8 mouse cellular contexts compared by ENCODE assay signal in genomic region chr1:171251594-171252324, GRCm38 (mm10). TPM values are rescaled to one million over a fixed set of nuclear protein-coding genes. Genes with fewer than 3 reads are reported as not detected.
DNase-seq lines count a peak whose midpoint lies in the region; ATAC-seq lines count a peak whose summit lies in the region.

No protein-coding gene starts in this region.

- no peak for DNase-seq in lung, adult 18-20 months
- peak; percentile 74 for DNase-seq in embryonic facial prominence, embryonic 11.5 days (ENCODE audit: low spot score)
- DNase-seq in hindbrain, embryonic 14.5 days (ENCODE audit: low spot score): no peak
- DNase-seq in mesoderm, embryonic 11.5 days (ENCODE audit: low read depth, low spot score): peak; percentile 34
- DNase-seq in thymus, postnatal 10 days (ENCODE audit: low spot score in 2 of 2): no peak
- DNase-seq in frontal cortex, postnatal 25 days (ENCODE audit: low spot score in 2 of 2): no peak

- no peaks in the 10 kb centered on the region for H3K36me3 ChIP-seq in lung, embryonic 15.5 days
- H3K36me3 ChIP-seq in embryonic facial prominence, embryonic 11.5 days (replicated peaks; ENCODE audit: control insufficient read depth, insufficient read depth, low read depth, low read length): no peaks in the 10 kb centered on the region; the same call in 1 of the 2 replicates
- H3K36me3 ChIP-seq in hindbrain, embryonic 14.5 days (replicated peaks; ENCODE audit: control insufficient read depth, insufficient read depth): no peaks in the 10 kb centered on the region

- 0 out of 2 replicates have a peak, but pooled peaks cover 4% of the 10 kb centered on the region for H3K27me3 ChIP-seq in lung, embryonic 15.5 days
- H3K27me3 ChIP-seq in embryonic facial prominence, embryonic 11.5 days (ENCODE audit: control insufficient read depth, insufficient read depth, low read length): no peaks in the 10 kb centered on the region
- no peaks in the 10 kb centered on the region for H3K27me3 ChIP-seq in hindbrain, embryonic 14.5 days (ENCODE audit: control insufficient read depth, insufficient read depth, low read length)

- H3K27ac ChIP-seq in lung, embryonic 15.5 days: peak overlapping the region; percentile 96
- H3K27ac ChIP-seq in embryonic facial prominence, embryonic 11.5 days (replicated peaks; ENCODE audit: low read depth, low read length): peak overlapping the region; percentile 77
- 0 out of 2 replicates have a peak overlapping the region, but pooled peaks have one; percentile 29 for H3K27ac ChIP-seq in hindbrain, embryonic 14.5 days

- H3K9me3 ChIP-seq in lung, embryonic 15.5 days: no peaks in the 10 kb centered on the region
- no peaks in the 10 kb centered on the region for H3K9me3 ChIP-seq in embryonic facial prominence, embryonic 11.5 days (replicated peaks; ENCODE audit: control insufficient read depth, low read length)
- no peaks in the 10 kb centered on the region for H3K9me3 ChIP-seq in hindbrain, embryonic 14.5 days (ENCODE audit: control insufficient read depth, low read length)

- 10% methylated on average over 13 of the region's 13 CpGs for WGBS in lung, embryonic 15.5 days
- WGBS in embryonic facial prominence, embryonic 11.5 days: 5% methylated on average over 13 of the region's 13 CpGs
- 4% methylated on average over 13 of the region's 13 CpGs for whole genome bisulfite sequencing in hindbrain, embryonic 14.5 days

- H3K4me3 ChIP-seq in lung, embryonic 15.5 days: peak overlapping the region; percentile 33
- H3K4me3 ChIP-seq in embryonic facial prominence, embryonic 11.5 days (ENCODE audit: low read depth, low read length): peak overlapping the region; percentile 34
- H3K4me3 ChIP-seq in hindbrain, embryonic 14.5 days (replicated peaks; ENCODE audit: low read length): peak overlapping the region; percentile 25

- peak; percentile 11; the same call in 1 of the 2 replicates for ATAC-seq in lung, embryonic 15.5 days (ENCODE audit: borderline replicate concordance, extremely low read depth, low FRiP score, low TSS enrichment)
- peak; percentile 49 for ATAC-seq in embryonic facial prominence, embryonic 11.5 days (replicated peaks; ENCODE audit: insufficient number of reproducible peaks, low FRiP score, low TSS enrichment, low read depth)
- ATAC-seq in hindbrain, embryonic 14.5 days (ENCODE audit: low FRiP score): no peak
- ATAC-seq in granulocyte monocyte progenitor cell, adult 5-6 weeks (replicated peaks; ENCODE audit: poor library complexity, severe bottlenecking): no peak

- peak overlapping the region; percentile 63 for H3K4me2 ChIP-seq in lung, embryonic 15.5 days
- peak overlapping the region; percentile 79 for H3K4me2 ChIP-seq in embryonic facial prominence, embryonic 11.5 days (ENCODE audit: low read depth, low read length)
- peak overlapping the region; percentile 49 for H3K4me2 ChIP-seq in hindbrain, embryonic 14.5 days (replicated peaks)

- peak overlapping the region; percentile 29 for H3K9ac ChIP-seq in lung, embryonic 15.5 days
- peak overlapping the region; percentile 60 for H3K9ac ChIP-seq in embryonic facial prominence, embryonic 11.5 days (replicated peaks; ENCODE audit: low read length)
- H3K9ac ChIP-seq in hindbrain, embryonic 14.5 days: peak overlapping the region; percentile 21

- peaks cover 52% of the 10 kb centered on the region for H3K4me1 ChIP-seq in lung, embryonic 15.5 days
- H3K4me1 ChIP-seq in embryonic facial prominence, embryonic 11.5 days (ENCODE audit: control insufficient read depth, insufficient read depth, low read length): peaks cover 12% of the 10 kb centered on the region
- peaks cover 34% of the 10 kb centered on the region for H3K4me1 ChIP-seq in hindbrain, embryonic 14.5 days (replicated peaks; ENCODE audit: control insufficient read depth, insufficient read depth, low read length)

RNA-seq across cellular contexts. Expression of gene Ndufs2, which starts 0.6 kb away (rescaled TPM):
- polyA plus RNA-seq in lung, embryonic 15.5 days (2015; fragmentation: Nextera tagmentation; extraction: Ambion mirVana): 241 and 266 TPM in 2 replicates
- polyA plus RNA-seq in embryonic facial prominence, embryonic 11.5 days (2014; fragmentation: Nextera tagmentation; extraction: Ambion mirVana): 266 and 272 TPM in 2 replicates
- 218 and 247 TPM in 2 replicates for polyA plus RNA-seq in hindbrain, embryonic 14.5 days (2014; fragmentation: Nextera tagmentation; extraction: Ambion mirVana)
- 270 and 271 TPM in 2 replicates for total RNA-seq in granulocyte monocyte progenitor cell, adult 5-6 weeks (2014; fragmentation: Nextera tagmentation)
- total RNA-seq in granulocyte monocyte progenitor cell, adult 5-6 weeks (2017): 358 and 391 TPM in 2 replicates

RNA-seq across cellular contexts. Expression of gene Adamts4, which starts 1.5 kb away (rescaled TPM):
- polyA plus RNA-seq in lung, embryonic 15.5 days (2015; fragmentation: Nextera tagmentation; extraction: Ambion mirVana): 7.4 and 9.6 TPM in 2 replicates
- polyA plus RNA-seq in embryonic facial prominence, embryonic 11.5 days (2014; fragmentation: Nextera tagmentation; extraction: Ambion mirVana): 5.1 and 6.1 TPM in 2 replicates
- 3.0 and 3.7 TPM in 2 replicates for polyA plus RNA-seq in hindbrain, embryonic 14.5 days (2014; fragmentation: Nextera tagmentation; extraction: Ambion mirVana)
- total RNA-seq in granulocyte monocyte progenitor cell, adult 5-6 weeks (2014; fragmentation: Nextera tagmentation): not detected in 2 replicates
- not detected in 2 replicates for total RNA-seq in granulocyte monocyte progenitor cell, adult 5-6 weeks (2017)

RNA-seq across cellular contexts. Expression of gene Fcer1g, which starts 17.6 kb away (rescaled TPM):
- 46.3 and 46.7 TPM in 2 replicates for polyA plus RNA-seq in lung, embryonic 15.5 days (2015; fragmentation: Nextera tagmentation; extraction: Ambion mirVana)
- 19.9 and 22.0 TPM in 2 replicates for polyA plus RNA-seq in embryonic facial prominence, embryonic 11.5 days (2014; fragmentation: Nextera tagmentation; extraction: Ambion mirVana)
- 25.2 and 30.1 TPM in 2 replicates for polyA plus RNA-seq in hindbrain, embryonic 14.5 days (2014; fragmentation: Nextera tagmentation; extraction: Ambion mirVana)
- total RNA-seq in granulocyte monocyte progenitor cell, adult 5-6 weeks (2014; fragmentation: Nextera tagmentation): 327 and 359 TPM in 2 replicates
- 143 and 171 TPM in 2 replicates for total RNA-seq in granulocyte monocyte progenitor cell, adult 5-6 weeks (2017)

RNA-seq across cellular contexts. Expression of gene B4galt3, which starts 18.4 kb away (rescaled TPM):
- polyA plus RNA-seq in lung, embryonic 15.5 days (2015; fragmentation: Nextera tagmentation; extraction: Ambion mirVana): 81.2 and 87.2 TPM in 2 replicates
- polyA plus RNA-seq in embryonic facial prominence, embryonic 11.5 days (2014; fragmentation: Nextera tagmentation; extraction: Ambion mirVana): 56.8 and 60.5 TPM in 2 replicates
- polyA plus RNA-seq in hindbrain, embryonic 14.5 days (2014; fragmentation: Nextera tagmentation; extraction: Ambion mirVana): 86.5 and 88.6 TPM in 2 replicates
- total RNA-seq in granulocyte monocyte progenitor cell, adult 5-6 weeks (2014; fragmentation: Nextera tagmentation): 24.7 and 25.6 TPM in 2 replicates
- 14.7 and 19.0 TPM in 2 replicates for total RNA-seq in granulocyte monocyte progenitor cell, adult 5-6 weeks (2017)

RNA-seq across cellular contexts. Expression of gene Apoa2, which starts 26.9 kb away (rescaled TPM):
- polyA plus RNA-seq in lung, embryonic 15.5 days (2015; fragmentation: Nextera tagmentation; extraction: Ambion mirVana): 9.5 and 38.1 TPM in 2 replicates
- polyA plus RNA-seq in embryonic facial prominence, embryonic 11.5 days (2014; fragmentation: Nextera tagmentation; extraction: Ambion mirVana): 3.5 and 3.7 TPM in 2 replicates
- 5.6 and 7.0 TPM in 2 replicates for polyA plus RNA-seq in hindbrain, embryonic 14.5 days (2014; fragmentation: Nextera tagmentation; extraction: Ambion mirVana)
- total RNA-seq in granulocyte monocyte progenitor cell, adult 5-6 weeks (2014; fragmentation: Nextera tagmentation): 4.5 and 6.9 TPM in 2 replicates
- 3.7 and 8.0 TPM in 2 replicates for total RNA-seq in granulocyte monocyte progenitor cell, adult 5-6 weeks (2017)

Comparison
In these comparisons a context has a peak if more than half of its experiments do, and no peak if none do; other contexts are left out.
1. ATAC-seq: peak in lung, embryonic 15.5 days (single experiment) and embryonic facial prominence, embryonic 11.5 days (single experiment); none in hindbrain, embryonic 14.5 days (single experiment) and granulocyte monocyte progenitor cell, adult 5-6 weeks (single experiment).
2. H3K27ac ChIP-seq: peak in every context shown above with its lines; median percentile 96 in lung, embryonic 15.5 days; 77 in embryonic facial prominence, embryonic 11.5 days; 29 in hindbrain, embryonic 14.5 days.
3. DNase-seq: peak in embryonic facial prominence, embryonic 11.5 days (single experiment) and mesoderm, embryonic 11.5 days (single experiment); none in lung, adult 18-20 months (0 of 2), hindbrain, embryonic 14.5 days (single experiment), thymus, postnatal 10 days (0 of 2) and frontal cortex, postnatal 25 days (0 of 2).
4. Peak in every context shown above with its lines, with median percentiles within 50 percentile points of each other: H3K4me2 ChIP-seq, H3K4me3 ChIP-seq and H3K9ac ChIP-seq.